Mouse (Mus musculus) v-Abl transformed pro-B cells (cell line): ENCODE measurements at regions not wholly inside any gene's neighbourhood (a gene's known extent, or its start where the extent isn't known, plus 50 kb on each side); places are given as distances from the start of the nearest gene placed in this dataset.
"Not testable (repeated sequence)": the region's sequence is repeated elsewhere in the genome, so short reads cannot be mapped to it uniquely, and the experiment has no call there.

Source experiments
- in situ Hi-C, 2 experiments: fragments of 400-800 bp; cut with MboI; formaldehyde crosslinking; loops; one replicate each; pipeline ENCODE4 v1.15.1; 2025; ENCODE audit not compliant: unreplicated experiment in 2 of 2

GRCm38 (mm10) chr8:56924724-56925123, 373.8 kb downstream of the Fbxo8 start:
- in situ Hi-C loops, result no loop called here

GRCm38 (mm10) chr8:56927166-56927565, 376.3 kb downstream of the Fbxo8 start:
- in situ Hi-C loops, result no loop called here

GRCm38 (mm10) chr8:56929076-56929475, 378.2 kb downstream of the Fbxo8 start:
- in situ Hi-C loops, result no loop called here

GRCm38 (mm10) chr8:56932421-56932820, 381.5 kb downstream of the Fbxo8 start:
- in situ Hi-C loops, result no loop called here

GRCm38 (mm10) chr8:56962186-56962585, 358.6 kb upstream of the Hand2 start:
- in situ Hi-C loops, result no loop called here

- in situ Hi-C loops, result no loop called here
Observed at GRCm38 (mm10) chr8:56970311-56970710, 350.5 kb upstream of the Hand2 start.

GRCm38 (mm10) chr8:56978994-56979393, 341.8 kb upstream of the Hand2 start:
- in situ Hi-C loops, result no loop called here

- in situ Hi-C loops, result no loop called here
Observed at GRCm38 (mm10) chr8:56979416-56979815, 341.4 kb upstream of the Hand2 start.

GRCm38 (mm10) chr8:57010318-57011024, 310.3 kb upstream of the Hand2 start:
- in situ Hi-C loops, result no loop called here

- in situ Hi-C loops, result no loop called here
Observed at GRCm38 (mm10) chr8:57013813-57014320, 306.9 kb upstream of the Hand2 start.

- in situ Hi-C loops, result no loop called here
Observed at GRCm38 (mm10) chr8:57016329-57016728, 304.5 kb upstream of the Hand2 start.

- in situ Hi-C loops, result not testable (repeated sequence)
Observed at GRCm38 (mm10) chr8:57028096-57028495, 292.7 kb upstream of the Hand2 start.

GRCm38 (mm10) chr8:57048490-57048889, 272.3 kb upstream of the Hand2 start:
- in situ Hi-C loops, result no loop called here

GRCm38 (mm10) chr8:57048909-57049308, 271.9 kb upstream of the Hand2 start:
- in situ Hi-C loops, result no loop called here

- in situ Hi-C loops, result no loop called here
Observed at GRCm38 (mm10) chr8:57052661-57053060, 268.1 kb upstream of the Hand2 start.

- in situ Hi-C loops, result no loop called here
Observed at GRCm38 (mm10) chr8:57076995-57077394, 243.8 kb upstream of the Hand2 start.

GRCm38 (mm10) chr8:57086811-57087210, 234.0 kb upstream of the Hand2 start:
- in situ Hi-C loops, result no loop called here

- in situ Hi-C loops, result no loop called here
Observed at GRCm38 (mm10) chr8:57092403-57092802, 228.4 kb upstream of the Hand2 start.

GRCm38 (mm10) chr8:57095169-57095568, 225.6 kb upstream of the Hand2 start:
- in situ Hi-C loops, result no loop called here

GRCm38 (mm10) chr8:57110765-57111402, 209.9 kb upstream of the Hand2 start:
- in situ Hi-C loops, result not testable (repeated sequence)

GRCm38 (mm10) chr8:57111403-57111771, 209.4 kb upstream of the Hand2 start:
- in situ Hi-C loops, result no loop called here

- in situ Hi-C loops, result no loop called here
Observed at GRCm38 (mm10) chr8:57113915-57114314, 206.9 kb upstream of the Hand2 start.
